In genomic region chr7:111739371-111739765, GRCm38 (mm10) we compare ENCODE assay signal across 9 mouse cellular contexts. TPM values are rescaled to one million over a fixed set of nuclear protein-coding genes. Genes with fewer than 3 reads are reported as not detected.
DNase-seq lines count a peak whose midpoint lies in the region; ATAC-seq lines count a peak whose summit lies in the region.
"Had no signal": no experiment of that assay in that cellular context is flagged by ENCODE, and none has a peak within 500 bp of the region (broad histone marks: within the 10 kb centered on the region; RNA-seq: fewer than 3 reads in every experiment).

No protein-coding gene starts in this region.

- peak; percentile 55 for DNase-seq in adrenal gland, postnatal 14 days
- DNase-seq in adrenal gland, adult 18-20 months (ENCODE audit: low spot score in 2 of 2): no peak
- DNase-seq in lung, postnatal 25 days (ENCODE audit: low spot score): no peak
- DNase-seq in kidney, adult 8-10 months: peak; percentile 31 to 40
- DNase-seq in neural tube, embryonic 11.5 days (ENCODE audit: low spot score): no peak
- DNase-seq in liver, embryonic 11.5 days (ENCODE audit: low spot score): no peak
- DNase-seq in urinary bladder, adult 18-20 months (ENCODE audit: low spot score in 2 of 2): no peak

- WGBS in lung, embryonic 15.5 days: 41% methylated on average over 5 of the region's 5 CpGs
- WGBS in neural tube, embryonic 11.5 days: 61% methylated on average over 5 of the region's 5 CpGs
- 62% methylated on average over 5 of the region's 5 CpGs for WGBS in liver, embryonic 11.5 days

- H3K36me3 ChIP-seq in lung, embryonic 15.5 days: no peaks in the 10 kb centered on the region
- H3K36me3 ChIP-seq in neural tube, embryonic 11.5 days (ENCODE audit: control insufficient read depth, insufficient read depth, low read length): no peaks in the 10 kb centered on the region
- H3K36me3 ChIP-seq in liver, embryonic 11.5 days (ENCODE audit: control insufficient read depth, insufficient read depth, low read length): no peaks in the 10 kb centered on the region
- H3K36me3 ChIP-seq: stomach, embryonic 15.5 days had no signal

- no peaks in the 10 kb centered on the region for H3K9me3 ChIP-seq in lung, embryonic 15.5 days
- no peaks in the 10 kb centered on the region for H3K9me3 ChIP-seq in neural tube, embryonic 11.5 days (ENCODE audit: control insufficient read depth, low read length)
- H3K9me3 ChIP-seq in liver, embryonic 11.5 days (ENCODE audit: control insufficient read depth, low read length): no peaks in the 10 kb centered on the region
- H3K9me3 ChIP-seq: stomach, embryonic 15.5 days had no signal

- peaks cover 61% of the 10 kb centered on the region for H3K4me1 ChIP-seq in lung, embryonic 15.5 days
- peaks cover 15% of the 10 kb centered on the region for H3K4me1 ChIP-seq in neural tube, embryonic 11.5 days (ENCODE audit: control insufficient read depth, insufficient read depth, low read length)
- H3K4me1 ChIP-seq in liver, embryonic 11.5 days (replicated peaks; ENCODE audit: control insufficient read depth, insufficient read depth, low read length): peaks cover 3% of the 10 kb centered on the region

- no peak overlapping the region for H3K9ac ChIP-seq in lung, embryonic 15.5 days
- no peak overlapping the region for H3K9ac ChIP-seq in neural tube, embryonic 11.5 days (ENCODE audit: low read length)
- H3K9ac ChIP-seq in liver, embryonic 11.5 days (ENCODE audit: low read depth, low read length): no peak overlapping the region
- H3K9ac ChIP-seq: stomach, embryonic 15.5 days had no signal

- no peaks in the 10 kb centered on the region for H3K27me3 ChIP-seq in lung, embryonic 15.5 days
- H3K27me3 ChIP-seq in neural tube, embryonic 11.5 days (ENCODE audit: control insufficient read depth, insufficient read depth, low read length): no peaks in the 10 kb centered on the region
- 0 out of 2 replicates have a peak, but pooled peaks cover 2% of the 10 kb centered on the region for H3K27me3 ChIP-seq in liver, embryonic 11.5 days (replicated peaks; ENCODE audit: control insufficient read depth, insufficient read depth, low read length)
- H3K27me3 ChIP-seq: stomach, embryonic 15.5 days had no signal

- peak overlapping the region; percentile 20; the same call in 1 of the 2 replicates for H3K27ac ChIP-seq in lung, embryonic 15.5 days
- peak overlapping the region; percentile 31; the same call in 1 of the 2 replicates for H3K27ac ChIP-seq in neural tube, embryonic 11.5 days (ENCODE audit: low read depth, low read length)
- H3K27ac ChIP-seq in liver, embryonic 11.5 days (ENCODE audit: low read depth, low read length): no peak overlapping the region
- H3K27ac ChIP-seq: stomach, embryonic 15.5 days had no signal

- no peak overlapping the region for H3K4me2 ChIP-seq in lung, embryonic 15.5 days
- H3K4me2 ChIP-seq in neural tube, embryonic 11.5 days (ENCODE audit: low read depth): no peak overlapping the region
- H3K4me2 ChIP-seq in liver, embryonic 11.5 days: no peak overlapping the region
- H3K4me2 ChIP-seq: stomach, embryonic 15.5 days had no signal

- ATAC-seq in lung, embryonic 15.5 days (ENCODE audit: borderline replicate concordance, extremely low read depth, low FRiP score, low TSS enrichment): no peak
- no peak for ATAC-seq in neural tube, embryonic 11.5 days (ENCODE audit: insufficient read depth, low FRiP score, low TSS enrichment)
- ATAC-seq in liver, embryonic 11.5 days (replicated peaks; ENCODE audit: low FRiP score): no peak

- H3K4me3 ChIP-seq in lung, embryonic 15.5 days: no peak overlapping the region
- H3K4me3 ChIP-seq in neural tube, embryonic 11.5 days (ENCODE audit: low read depth, low read length): no peak overlapping the region
- H3K4me3 ChIP-seq in liver, embryonic 11.5 days (ENCODE audit: low read depth, low read length): no peak overlapping the region
- H3K4me3 ChIP-seq: stomach, embryonic 15.5 days had no signal

RNA-seq across cellular contexts. Expression of gene Galnt18, which starts 40.4 kb away (rescaled TPM):
- total RNA-seq in adrenal gland, postnatal 14 days (2021): 18.4 and 24.1 TPM in 2 replicates
- total RNA-seq in adrenal gland, adult 18-20 months (2021): 10 to 100 TPM; 13.2 to 16.8 TPM
- polyA plus RNA-seq in lung, embryonic 15.5 days (2015; fragmentation: Nextera tagmentation; extraction: Ambion mirVana): 35.8 and 38.2 TPM in 2 replicates
- polyA plus RNA-seq in neural tube, embryonic 11.5 days (2014; fragmentation: Nextera tagmentation; extraction: Ambion mirVana): 8.1 and 9.7 TPM in 2 replicates
- 2.7 and 3.1 TPM in 2 replicates for polyA plus RNA-seq in liver, embryonic 11.5 days (2014; fragmentation: Nextera tagmentation; extraction: Ambion mirVana)

Comparison
In these comparisons a context has a peak if more than half of its experiments do, and no peak if none do; other contexts are left out.
1. DNase-seq: peak in adrenal gland, postnatal 14 days (single experiment) and kidney, adult 8-10 months (2 of 2); none in adrenal gland, adult 18-20 months (0 of 2), lung, postnatal 25 days (single experiment), neural tube, embryonic 11.5 days (single experiment), liver, embryonic 11.5 days (single experiment) and urinary bladder, adult 18-20 months (0 of 2).